Mouse (Mus musculus) gastrocnemius, postnatal 14 days (tissue): ENCODE measurements at regions not wholly inside any gene's neighbourhood (a gene's known extent, or its start where the extent isn't known, plus 50 kb on each side); places are given as distances from the start of the nearest gene placed in this dataset.

Experiments used
- DNase-seq: peaks from one replicate; pipeline ENCODE4 v3.0.0; 2021; ENCODE audit warnings: mixed read lengths
- intact Hi-C: fragments of 180-260 bp; cut with DNase I; formaldehyde crosslinking; loops from one replicate; pipeline ENCODE4 v1.15.1; 2025; ENCODE audit warnings: low total_unique reads
- microRNA-seq, 2 experiments: library from miRNA; unstranded; fragments of <30 nt; microRNA quantifications; one replicate each; pipeline ENCODE4 v1.2.0; 2021

GRCm38 (mm10) chr3:118487408-118487807, 74.5 kb upstream of the Dpyd start:
- DNase-seq = no peak
- intact Hi-C loops = no loop called here

GRCm38 (mm10) chr3:118491101-118491500, 70.8 kb upstream of the Dpyd start:
- intact Hi-C loops = no loop called here
- no peak for DNase-seq

GRCm38 (mm10) chr3:118491871-118492270, 70.1 kb upstream of the Dpyd start:
- intact Hi-C loops = no loop called here
- no peak for DNase-seq

GRCm38 (mm10) chr3:118494611-118495010, 67.3 kb upstream of the Dpyd start:
- intact Hi-C loops = no loop called here
- DNase-seq = no peak

- peak; percentile 24 for DNase-seq
- intact Hi-C loops = no loop called here
Observed at GRCm38 (mm10) chr3:118500234-118500633, 61.7 kb upstream of the Dpyd start.

- DNase-seq = no peak
- intact Hi-C loops = no loop called here
Observed at GRCm38 (mm10) chr3:118507582-118508237, 54.2 kb upstream of the Dpyd start.

- no peak for DNase-seq
Observed at GRCm38 (mm10) chr3:118510837-118511236, 51.1 kb upstream of the Dpyd start.

GRCm38 (mm10) chr3:118511969-118512368, 50.0 kb upstream of the Dpyd start:
- intact Hi-C loops = no loop called here
- no peak for DNase-seq

More at GRCm38 (mm10) chr3:118510837-118511236, 51.1 kb upstream of the Dpyd start:
- intact Hi-C loops = no loop called here

Small RNAs in the stretch of these regions (microRNA-seq; reads per million reads assigned to microRNA genes)
- 0 reads per million in 2 experiments for gene Gm24155
- 19.5 to 66.9 reads per million in 2 experiments for gene Mir137
